Mouse (Mus musculus): ENCODE data around the gene Usf1. TPM values are rescaled to one million over a fixed set of nuclear protein-coding genes. Genes with fewer than 3 reads are reported as not detected.

The Usf1 gene
- total and polyA plus RNA-seq, 3 experiments, result 37.4 to 73.7 (median 54.9) TPM

- H3K27me3 ChIP-seq (replicated peaks), result peaks cover 8% of the 10 kb centered on the region
- no peak overlapping the region for H3K9ac ChIP-seq (ENCODE audit: insufficient read depth, low read depth)
- no peaks in the 10 kb centered on the region for H3K9me3 ChIP-seq (replicated peaks; ENCODE audit: low read length)
- in situ Hi-C loops (cut with MboI; ENCODE audit: low pct_ligation_motif_present, low pct_unique_long_range_greater_than_20kb, low sequenced_read_pairs), result no loop called here
- H3K36me3 ChIP-seq (replicated peaks in 1 of 2; ENCODE audit: control insufficient read depth in 1 of 2, insufficient read depth in 1 of 2, low read length in 1 of 2), result no peaks in the 10 kb centered on the region
- no peak overlapping the region for H3K4me3 ChIP-seq (replicated peaks in 1 of 3; ENCODE audit: low read depth in 2 of 3, low read length in 2 of 3, poor library complexity in 1 of 3)
- H3K79me2 ChIP-seq (replicated peaks; ENCODE audit: control insufficient read depth, extremely low read depth, insufficient read depth, poor library complexity, severe bottlenecking), result no peaks in the 10 kb centered on the region
- dilution Hi-C loops (cut with MboI; ENCODE audit: extremely low pct_ligation_motif_present, extremely low pct_unique_long_range_greater_than_20kb, low sequenced_read_pairs), result no loop called here
- peaks cover 7 to 19% of the 10 kb centered on the region in 2 experiments for H3K4me1 ChIP-seq (ENCODE audit: control insufficient read depth in 1 of 2, insufficient read depth in 2 of 2)
- H3K27ac ChIP-seq (ENCODE audit: insufficient read depth, low read depth), result no peak overlapping the region
- DNase-seq (ENCODE audit: extremely low read depth), result no peak
- no peak overlapping the region for H3K4me2 ChIP-seq (ENCODE audit: insufficient read depth, low read depth, poor library complexity, severe bottlenecking)
- TF ChIP-seq HCFC1 (IDR thresholded peaks at IDR 0.05; ENCODE audit: low read depth, low read length) (no peak), UBTF (IDR thresholded peaks at IDR 0.05; ENCODE audit: low read depth, low read length) (no peak), IRF4 (IDR thresholded peaks at IDR 0.05; ENCODE audit: low read depth, low read length) (no peak), GABPA (IDR thresholded peaks at IDR 0.05; ENCODE audit: insufficient replicate concordance, low read depth, low read length) (no peak), EP300 (IDR thresholded peaks at IDR 0.05; ENCODE audit: low read length) (no peak), ZKSCAN1 (IDR thresholded peaks at IDR 0.05; ENCODE audit: borderline replicate concordance, low read depth, low read length) (no peak), MAFK (IDR thresholded peaks at IDR 0.05; ENCODE audit: insufficient replicate concordance, low read length) (no peak), ELF1 (IDR thresholded peaks at IDR 0.05; ENCODE audit: low read depth, low read length) (no peak), SMC3 (IDR thresholded peaks at IDR 0.05; ENCODE audit: low read depth, low read length) (no peak)
Measured at GRCm38 (mm10) chr1:171375646-171376097, 35.4 kb upstream of the Usf1 start.

- no peak for TF ChIP-seq MYC (IDR thresholded peaks at IDR 0.05; ENCODE audit: low read depth, low read length)
- TF ChIP-seq PAX5 (IDR thresholded peaks at IDR 0.05; ENCODE audit: low read length), result no peak
- no peak for TF ChIP-seq RAD21 (IDR thresholded peaks at IDR 0.05; ENCODE audit: low read depth, low read length)
- TF ChIP-seq NELFE (IDR thresholded peaks at IDR 0.05; ENCODE audit: low read depth, low read length), result no peak
- no peak for TF ChIP-seq ZNF384 (IDR thresholded peaks at IDR 0.05; ENCODE audit: low read depth, low read length)
- no peak for TF ChIP-seq POLR2A (IDR thresholded peaks at IDR 0.05; ENCODE audit: low read depth, low read length)
- TF ChIP-seq USF2 (conservative IDR thresholded peaks at IDR 0.05; ENCODE audit: low read depth, low read length), result no peak
- TF ChIP-seq GABPA (IDR thresholded peaks at IDR 0.05; ENCODE audit: insufficient replicate concordance, low read depth, low read length), result no peak
- no peak for TF ChIP-seq MAZ (IDR thresholded peaks at IDR 0.05; ENCODE audit: low read depth, low read length)
- Histone ChIP-seq H3K4me2 (ENCODE audit: insufficient read depth, low read depth, poor library complexity, severe bottlenecking) (no peak overlapping the region), H3K27me3 (replicated peaks) (peaks cover 9% of the 10 kb centered on the region), H3K9me3 (replicated peaks; ENCODE audit: low read length) (no peaks in the 10 kb centered on the region), H3K27ac (ENCODE audit: insufficient read depth, low read depth) (no peak overlapping the region), H3K9ac (ENCODE audit: insufficient read depth, low read depth) (no peak overlapping the region), H3K79me2 (replicated peaks; ENCODE audit: control insufficient read depth, extremely low read depth, insufficient read depth, poor library complexity, severe bottlenecking) (no peaks in the 10 kb centered on the region), H3K4me3 (replicated peaks in 1 of 3; ENCODE audit: low read depth in 2 of 3, low read length in 2 of 3, poor library complexity in 1 of 3) (no peak overlapping the region), H3K4me1 (ENCODE audit: control insufficient read depth in 1 of 2, insufficient read depth in 2 of 2) (peaks cover 11 to 36% of the 10 kb centered on the region in 2 experiments), H3K36me3 (replicated peaks in 1 of 2; ENCODE audit: control insufficient read depth in 1 of 2, insufficient read depth in 1 of 2, low read length in 1 of 2) (no peaks in the 10 kb centered on the region)
- DNase-seq (ENCODE audit: extremely low read depth), result no peak
- in situ Hi-C loops (cut with MboI; ENCODE audit: low pct_ligation_motif_present, low pct_unique_long_range_greater_than_20kb, low sequenced_read_pairs) (no loop called here), dilution Hi-C loops (cut with MboI; ENCODE audit: extremely low pct_ligation_motif_present, extremely low pct_unique_long_range_greater_than_20kb, low sequenced_read_pairs) (no loop called here)
Measured at GRCm38 (mm10) chr1:171378298-171378697, 32.8 kb upstream of the Usf1 start.
